Mouse (Mus musculus): ENCODE data around the gene Irak4. TPM values are rescaled to one million over a fixed set of nuclear protein-coding genes. Genes with fewer than 3 reads are reported as not detected.
A peak's percentile ranks its signal among the peaks of the same experiment; 100 is the strongest.

Irak4 gene
- polyA plus RNA-seq, 1 experiment from 2014 or later: 3.5 TPM

DNA sequence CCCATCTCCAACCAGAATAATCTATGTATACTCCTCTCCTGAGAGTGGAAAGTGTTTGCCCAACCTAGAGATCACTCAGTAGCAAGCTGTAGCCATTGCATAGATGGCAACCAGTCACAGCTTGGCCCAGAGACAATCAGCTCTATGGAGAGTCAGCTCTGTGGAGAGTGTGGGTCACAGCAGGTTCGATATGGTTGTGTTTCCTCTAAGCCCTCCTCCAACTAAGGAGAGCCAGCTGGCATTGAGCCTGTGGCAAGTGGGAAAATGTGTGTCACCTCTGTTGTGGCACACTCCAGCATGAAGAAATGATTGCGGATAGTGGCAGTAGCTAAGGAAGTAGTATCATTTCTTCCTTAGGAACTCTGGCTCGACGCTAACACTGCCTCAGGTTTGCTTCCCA, 28.1 kb downstream of the Irak4 start:
- no peaks in the 10 kb centered on the region for H3K36me3 ChIP-seq (replicated peaks)
- no peak overlapping the region for H3K27ac ChIP-seq
- H3K9me3 ChIP-seq: no peaks in the 10 kb centered on the region
- H3K4me1 ChIP-seq: no peaks in the 10 kb centered on the region
- no peaks in the 10 kb centered on the region for H3K27me3 ChIP-seq (ENCODE audit: poor library complexity, severe bottlenecking)
- 92% methylated on average over 4 of the region's 4 CpGs for WGBS
- no peak for DNase-seq (ENCODE audit: extremely low spot score, low spot score)
- H3K4me3 ChIP-seq: no peak overlapping the region

DNA sequence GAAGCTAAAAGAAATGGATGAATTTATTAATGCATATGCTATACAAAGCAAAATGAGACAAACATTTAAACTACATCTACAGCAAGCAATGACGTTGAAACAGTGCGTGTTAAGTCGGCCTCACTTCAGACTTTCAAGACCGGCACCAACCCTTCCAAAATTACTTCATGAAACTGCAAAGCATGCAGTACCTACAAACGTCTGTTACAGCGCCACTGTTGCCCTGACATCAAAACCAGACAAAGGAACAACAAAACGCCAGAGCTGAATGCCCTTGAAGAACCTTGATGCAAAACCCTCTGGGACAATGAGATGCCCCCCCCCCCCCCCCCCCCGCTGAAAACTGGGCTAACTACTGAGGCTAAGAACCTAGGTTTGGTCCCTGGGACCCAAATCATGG, 29.3 kb downstream of the Irak4 start:
- Histone ChIP-seq H3K4me3 (no peak overlapping the region), H3K27ac (no peak overlapping the region), H3K27me3 (ENCODE audit: poor library complexity, severe bottlenecking) (no peaks in the 10 kb centered on the region), H3K9me3 (no peaks in the 10 kb centered on the region), H3K4me1 (no peaks in the 10 kb centered on the region), H3K36me3 (replicated peaks) (no peaks in the 10 kb centered on the region)
- 72% methylated on average over 8 of the region's 8 CpGs for WGBS
- DNase-seq (ENCODE audit: extremely low spot score, low spot score): no peak

DNA sequence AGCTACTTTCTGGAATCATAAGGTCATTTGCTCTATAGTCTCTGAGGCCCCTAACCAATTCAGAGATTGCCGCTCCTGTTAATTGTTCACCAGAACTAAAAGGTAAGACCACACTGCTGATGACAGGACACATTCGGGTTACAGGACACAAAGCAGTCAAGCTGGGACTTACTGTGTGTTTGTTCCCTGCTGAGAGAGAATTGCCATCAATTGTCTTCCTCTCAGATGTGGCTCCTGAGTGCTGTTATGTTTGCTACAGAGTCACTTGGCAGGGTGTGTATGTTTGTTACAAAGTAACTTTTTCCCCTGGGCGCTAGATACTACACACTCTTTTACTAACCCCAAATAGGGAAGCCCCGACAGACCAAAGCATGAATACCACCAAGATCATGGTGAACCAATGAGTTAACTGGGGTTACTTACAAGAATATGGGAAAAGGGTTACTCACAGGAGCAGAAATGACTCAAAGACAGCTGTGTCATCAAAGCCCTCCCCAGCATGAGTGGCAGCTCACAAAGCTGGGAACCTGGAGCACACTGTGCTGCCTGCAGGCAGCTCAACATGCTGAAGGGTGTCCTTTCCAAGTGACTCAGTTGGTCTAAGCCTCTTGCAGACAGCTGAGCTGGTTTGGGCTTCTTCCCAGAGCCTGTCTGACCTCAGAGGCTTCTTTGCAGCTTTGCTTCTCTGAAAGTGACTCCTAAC, 31.3 kb downstream of the Irak4 start:
- Histone ChIP-seq H3K4me3 (no peak overlapping the region), H3K9me3 (no peaks in the 10 kb centered on the region), H3K36me3 (replicated peaks) (peaks cover 14% of the 10 kb centered on the region), H3K27ac (no peak overlapping the region), H3K27me3 (ENCODE audit: poor library complexity, severe bottlenecking) (no peaks in the 10 kb centered on the region), H3K4me1 (no peaks in the 10 kb centered on the region)
- WGBS: 76% methylated on average over 4 of the region's 4 CpGs
- DNase-seq (ENCODE audit: extremely low spot score, low spot score): no peak

GRCm38 (mm10) chr15:94582000-94582593, 38.7 kb downstream of the Irak4 start:
- H3K36me3 ChIP-seq (replicated peaks): peaks cover 84% of the 10 kb centered on the region
- no peak overlapping the region for H3K27ac ChIP-seq
- WGBS: 57% methylated on average over 7 of the region's 7 CpGs
- 0 out of 2 replicates have a peak, but pooled peaks cover 4% of the 10 kb centered on the region for H3K4me1 ChIP-seq
- H3K4me3 ChIP-seq: no peak overlapping the region
- no peaks in the 10 kb centered on the region for H3K9me3 ChIP-seq
- no peak for DNase-seq (ENCODE audit: extremely low spot score, low spot score)
- no peaks in the 10 kb centered on the region for H3K27me3 ChIP-seq (ENCODE audit: poor library complexity, severe bottlenecking)

DNA sequence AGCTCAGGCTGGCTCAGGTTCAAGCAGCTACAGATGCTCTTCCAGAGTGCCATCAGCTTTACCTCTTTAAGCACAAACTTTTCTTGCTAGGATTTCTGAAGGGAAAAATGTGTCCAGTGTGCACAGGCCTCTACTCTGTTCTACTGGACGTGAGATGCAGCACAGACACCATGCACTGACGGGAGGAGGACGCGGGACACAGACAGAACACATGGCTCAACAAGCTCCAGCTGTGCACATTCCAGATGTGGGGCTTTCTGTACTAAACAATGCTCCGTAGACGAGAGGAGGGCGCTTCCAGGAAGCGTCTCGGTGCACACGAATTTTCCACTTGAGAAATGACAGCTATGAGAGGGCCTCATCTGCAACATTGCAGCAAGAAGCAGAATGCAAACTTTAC, 39.7 kb downstream of the Irak4 start:
- Histone ChIP-seq H3K4me1 (peaks cover 10% of the 10 kb centered on the region), H3K36me3 (replicated peaks) (peaks cover 82% of the 10 kb centered on the region), H3K4me3 (no peak overlapping the region), H3K27ac (no peak overlapping the region), H3K9me3 (no peaks in the 10 kb centered on the region), H3K27me3 (ENCODE audit: poor library complexity, severe bottlenecking) (no peaks in the 10 kb centered on the region)
- WGBS: 91% methylated on average over 10 of the region's 10 CpGs
- no peak for DNase-seq (ENCODE audit: extremely low spot score, low spot score)

- no peak for DNase-seq (ENCODE audit: extremely low spot score, low spot score)
- H3K27me3 ChIP-seq (ENCODE audit: poor library complexity, severe bottlenecking): no peaks in the 10 kb centered on the region
- peaks cover 70% of the 10 kb centered on the region for H3K36me3 ChIP-seq (replicated peaks)
- H3K4me1 ChIP-seq: peaks cover 18% of the 10 kb centered on the region
- WGBS: 84% methylated on average over 4 of the region's 4 CpGs
- no peak overlapping the region for H3K27ac ChIP-seq
- no peak overlapping the region for H3K4me3 ChIP-seq
- H3K9me3 ChIP-seq: no peaks in the 10 kb centered on the region
Observed at GRCm38 (mm10) chr15:94584738-94585137, 41.3 kb downstream of the Irak4 start.

GRCm38 (mm10) chr15:94587826-94588715, 44.6 kb downstream of the Irak4 start:
- H3K27me3 ChIP-seq (ENCODE audit: poor library complexity, severe bottlenecking): no peaks in the 10 kb centered on the region
- H3K27ac ChIP-seq: no peak overlapping the region
- no peaks in the 10 kb centered on the region for H3K9me3 ChIP-seq
- peak overlapping the region; percentile 85 for H3K4me3 ChIP-seq
- no peak for DNase-seq (ENCODE audit: extremely low spot score, low spot score)
- H3K4me1 ChIP-seq: peaks cover 18% of the 10 kb centered on the region
- peaks cover 37% of the 10 kb centered on the region for H3K36me3 ChIP-seq (replicated peaks)
- 92% methylated on average over 9 of the region's 9 CpGs for WGBS

GRCm38 (mm10) chr15:94589219-94590075, 46.0 kb downstream of the Irak4 start, which contains the start of gene Twf1:
Twf1 (minus strand) TSS chr15:94589889.
- WGBS: under 1% methylated on average over 63 of the region's 70 CpGs
- no peaks in the 10 kb centered on the region for H3K9me3 ChIP-seq
- peak; percentile 97 for DNase-seq (ENCODE audit: extremely low spot score, low spot score)
- peak within 1 kb of the TSS; percentile 85 for H3K4me3 ChIP-seq
- no peaks in the 10 kb centered on the region for H3K27me3 ChIP-seq (ENCODE audit: poor library complexity, severe bottlenecking)
- peaks cover 18% of the 10 kb centered on the region for H3K4me1 ChIP-seq
- H3K27ac ChIP-seq: peak within 1 kb of the TSS; percentile 92
- H3K36me3 ChIP-seq (replicated peaks): peaks cover 23% of the 10 kb centered on the region

GRCm38 (mm10) chr15:94590083-94590482, 46.6 kb downstream of the Irak4 start:
- H3K4me3 ChIP-seq: peak overlapping the region; percentile 85
- DNase-seq (ENCODE audit: extremely low spot score, low spot score): no peak
- peaks cover 18% of the 10 kb centered on the region for H3K4me1 ChIP-seq
- 12% methylated on average over 8 of the region's 8 CpGs for WGBS
- peak overlapping the region; percentile 92 for H3K27ac ChIP-seq
- no peaks in the 10 kb centered on the region for H3K27me3 ChIP-seq (ENCODE audit: poor library complexity, severe bottlenecking)
- peaks cover 17% of the 10 kb centered on the region for H3K36me3 ChIP-seq (replicated peaks)
- no peaks in the 10 kb centered on the region for H3K9me3 ChIP-seq

DNA sequence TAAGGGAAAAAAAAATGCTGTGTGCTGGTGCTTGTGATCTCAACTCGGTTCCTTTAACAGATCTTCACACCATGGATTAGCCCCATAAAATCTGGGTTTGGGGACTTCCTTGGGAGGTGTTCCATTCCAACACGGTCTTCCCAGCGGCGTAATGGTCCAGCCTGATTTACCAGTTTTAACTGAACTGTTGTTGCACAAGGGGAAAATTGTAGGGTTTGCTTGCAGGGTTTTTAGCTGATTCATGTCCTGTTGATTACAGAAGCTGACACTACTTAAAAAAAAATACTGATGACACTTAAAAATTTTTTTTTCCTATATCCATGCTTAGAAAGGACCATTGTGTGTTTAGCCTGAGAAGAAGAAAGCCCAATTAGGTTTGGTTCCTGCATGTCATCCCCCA, 47.9 kb downstream of the Irak4 start:
- DNase-seq (ENCODE audit: extremely low spot score, low spot score): no peak
- H3K4me1 ChIP-seq: peaks cover 18% of the 10 kb centered on the region
- 87% methylated on average over 4 of the region's 4 CpGs for WGBS

DNA sequence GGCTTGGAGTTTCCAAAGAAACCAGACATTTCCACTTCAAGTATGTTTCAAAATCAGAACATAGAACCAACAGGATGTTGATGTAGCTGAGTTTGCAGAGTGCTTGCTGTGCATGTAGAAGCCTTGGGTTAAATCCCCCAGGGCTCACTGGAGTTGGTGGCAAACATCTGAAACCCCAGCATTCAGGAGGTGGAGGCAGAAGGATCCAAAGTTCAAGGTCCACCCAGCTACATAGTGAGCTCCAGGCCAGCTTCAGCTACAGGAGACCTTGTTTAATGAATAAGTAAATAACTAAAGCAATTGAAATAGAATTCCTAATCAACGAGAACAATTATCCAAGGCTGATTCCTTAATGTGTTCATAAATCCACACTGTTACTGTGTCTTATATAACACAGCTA, 50.1 kb downstream of the Irak4 start:
- 92% methylated on average over 1 of the region's 1 CpGs for WGBS
- Histone ChIP-seq H3K27me3 (ENCODE audit: poor library complexity, severe bottlenecking) (no peaks in the 10 kb centered on the region), H3K4me3 (no peak overlapping the region), H3K27ac (no peak overlapping the region), H3K4me1 (peaks cover 12% of the 10 kb centered on the region), H3K9me3 (no peaks in the 10 kb centered on the region), H3K36me3 (replicated peaks) (no peaks in the 10 kb centered on the region)
- no peak for DNase-seq (ENCODE audit: extremely low spot score, low spot score)

More for the DNA sequence above, 47.9 kb downstream of the Irak4 start:
- no peaks in the 10 kb centered on the region for H3K9me3 ChIP-seq
- H3K27me3 ChIP-seq (ENCODE audit: poor library complexity, severe bottlenecking): no peaks in the 10 kb centered on the region
- peaks cover 5% of the 10 kb centered on the region for H3K36me3 ChIP-seq (replicated peaks)
- no peak overlapping the region for H3K4me3 ChIP-seq
- H3K27ac ChIP-seq: no peak overlapping the region

GRCm38 (mm10) chr15:94600145-94600707, 56.8 kb downstream of the Irak4 start:
- no peaks in the 10 kb centered on the region for H3K9me3 ChIP-seq
- no peaks in the 10 kb centered on the region for H3K36me3 ChIP-seq (replicated peaks)
- H3K4me3 ChIP-seq: no peak overlapping the region
- WGBS: 89% methylated on average over 11 of the region's 11 CpGs
- H3K27ac ChIP-seq: no peak overlapping the region
- peaks cover 13% of the 10 kb centered on the region for H3K4me1 ChIP-seq
- H3K27me3 ChIP-seq (ENCODE audit: poor library complexity, severe bottlenecking): no peaks in the 10 kb centered on the region
- no peak for DNase-seq (ENCODE audit: extremely low spot score, low spot score)

All from forebrain, embryonic 10.5 days (tissue).